Mouse (Mus musculus): ENCODE data around the gene Exoc4. TPM values are rescaled to one million over a fixed set of nuclear protein-coding genes. Genes with fewer than 3 reads are reported as not detected.

Exoc4 gene
- total and polyA plus RNA-seq, 2 experiments: 3.7 to 28.0 TPM

DNA sequence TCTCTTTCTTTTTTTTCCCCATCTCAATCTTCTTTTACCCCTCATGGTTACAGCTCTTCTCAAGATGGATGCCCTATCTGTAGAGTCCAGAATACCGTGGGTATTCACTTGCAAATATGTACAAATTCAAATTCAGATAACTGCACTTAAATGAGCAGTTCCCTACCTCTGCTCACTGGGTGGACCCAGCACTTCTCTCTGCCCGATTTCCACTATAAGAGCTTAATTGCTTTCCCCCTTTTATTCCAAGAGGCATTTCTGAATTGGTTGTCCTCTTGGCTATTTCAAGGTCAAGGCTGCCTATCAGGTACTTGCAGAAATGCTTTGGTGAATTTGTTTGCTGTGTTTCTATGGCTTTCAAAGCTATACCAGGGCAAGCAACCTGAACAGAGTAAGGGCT, 521.1 kb downstream of the Exoc4 start:
- Histone ChIP-seq H3K36me3 (ENCODE audit: control insufficient read depth, insufficient read depth, low read length) (no peaks in the 10 kb centered on the region), H3K4me1 (ENCODE audit: control insufficient read depth, insufficient read depth, low read length) (no peaks in the 10 kb centered on the region), H3K9ac (ENCODE audit: low read depth, low read length) (no peak overlapping the region), H3K79me2 (ENCODE audit: control insufficient read depth, insufficient read depth, low read length) (no peaks in the 10 kb centered on the region), H3K27ac (replicated peaks; ENCODE audit: insufficient read depth, low read depth, low read length) (no peak overlapping the region), H3K27me3 (ENCODE audit: control insufficient read depth, insufficient read depth, low read length) (no peaks in the 10 kb centered on the region), H3K4me3 (ENCODE audit: insufficient read depth, low read depth, low read length) (no peak overlapping the region)
- TF ChIP-seq POLR2A (IDR thresholded peaks at IDR 0.05; ENCODE audit: extremely low read depth, insufficient read depth, low read length) (no peak), CTCF (IDR thresholded peaks at IDR 0.05; ENCODE audit: low read depth, low read length) (no peak)
- WGBS: 86% methylated on average over 2 of the region's 2 CpGs
- no peak for DNase-seq (ENCODE audit: extremely low read depth, low read depth, low spot score)

DNA sequence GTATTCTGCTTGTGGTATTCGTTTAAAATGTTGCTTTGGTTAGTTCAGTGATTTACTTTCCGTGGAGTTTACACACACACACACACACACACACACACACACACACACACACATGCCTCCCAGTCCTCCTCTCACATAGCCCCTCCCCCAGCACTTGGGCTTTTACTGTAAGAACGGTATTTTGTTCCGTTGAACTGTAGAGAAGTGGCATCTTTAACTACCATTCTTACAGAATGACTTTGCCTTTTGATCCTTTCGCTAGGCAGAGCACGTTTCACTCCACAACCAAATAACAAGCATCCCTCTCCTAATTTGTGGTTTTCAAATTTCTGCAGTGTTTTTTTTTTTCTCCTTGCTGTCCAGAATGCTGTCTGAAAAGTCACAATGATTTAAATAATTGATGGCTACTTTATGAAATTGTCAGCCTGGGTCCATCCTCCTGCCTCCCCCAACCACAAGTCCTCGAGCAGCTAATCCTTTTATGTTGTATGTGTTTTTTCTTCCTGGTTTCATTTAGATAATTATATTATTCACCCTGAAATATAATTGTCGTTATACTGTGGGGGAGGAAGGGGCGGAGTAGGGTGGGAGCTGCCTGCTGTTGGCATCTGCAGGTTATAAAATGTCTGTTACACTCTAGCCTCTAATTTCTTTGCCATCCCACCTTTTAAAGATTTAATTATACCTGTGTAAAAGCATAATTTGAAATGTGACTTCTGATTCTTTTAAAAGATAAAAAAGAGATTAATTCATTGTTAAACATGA, 523.8 kb downstream of the Exoc4 start:
- H3K79me2 ChIP-seq (ENCODE audit: control insufficient read depth, insufficient read depth, low read length): no peaks in the 10 kb centered on the region
- no peaks in the 10 kb centered on the region for H3K27me3 ChIP-seq (ENCODE audit: control insufficient read depth, insufficient read depth, low read length)
- H3K9ac ChIP-seq (ENCODE audit: low read depth, low read length): no peak overlapping the region
- H3K36me3 ChIP-seq (ENCODE audit: control insufficient read depth, insufficient read depth, low read length): no peaks in the 10 kb centered on the region
- no peak for DNase-seq (ENCODE audit: extremely low read depth, low read depth, low spot score)
- no peak overlapping the region for H3K4me3 ChIP-seq (ENCODE audit: insufficient read depth, low read depth, low read length)
- 86% methylated on average over 9 of the region's 9 CpGs for WGBS
- TF ChIP-seq POLR2A (IDR thresholded peaks at IDR 0.05; ENCODE audit: extremely low read depth, insufficient read depth, low read length) (no peak), CTCF (IDR thresholded peaks at IDR 0.05; ENCODE audit: low read depth, low read length) (no peak)
- no peaks in the 10 kb centered on the region for H3K4me1 ChIP-seq (ENCODE audit: control insufficient read depth, insufficient read depth, low read length)
- H3K27ac ChIP-seq (replicated peaks; ENCODE audit: insufficient read depth, low read depth, low read length): no peak overlapping the region

DNA sequence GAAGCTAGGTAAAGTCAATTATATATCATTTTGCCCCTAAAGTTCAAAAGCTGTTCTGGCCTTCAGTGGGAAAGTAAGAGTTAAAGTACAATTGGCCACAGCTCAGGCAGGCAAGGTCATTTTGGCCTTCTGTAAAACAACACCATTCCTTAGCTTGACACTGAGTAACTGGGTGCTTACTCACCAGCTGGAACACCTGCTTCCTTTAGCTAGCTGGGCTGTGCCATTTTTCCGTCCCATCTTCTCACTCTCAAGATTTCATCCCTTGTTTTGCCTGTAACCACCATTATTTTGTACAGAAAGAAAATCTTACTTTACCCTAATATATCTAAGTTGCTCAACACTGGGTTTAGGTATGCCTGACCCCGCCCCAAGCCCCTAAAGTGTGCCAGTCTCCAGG, 543.7 kb downstream of the Exoc4 start:
- Histone ChIP-seq H3K27ac (replicated peaks; ENCODE audit: insufficient read depth, low read depth, low read length) (no peak overlapping the region), H3K9ac (ENCODE audit: low read depth, low read length) (no peak overlapping the region), H3K27me3 (ENCODE audit: control insufficient read depth, insufficient read depth, low read length) (no peaks in the 10 kb centered on the region), H3K4me3 (ENCODE audit: insufficient read depth, low read depth, low read length) (no peak overlapping the region), H3K36me3 (ENCODE audit: control insufficient read depth, insufficient read depth, low read length) (no peaks in the 10 kb centered on the region), H3K4me1 (ENCODE audit: control insufficient read depth, insufficient read depth, low read length) (no peaks in the 10 kb centered on the region), H3K79me2 (ENCODE audit: control insufficient read depth, insufficient read depth, low read length) (no peaks in the 10 kb centered on the region)
- DNase-seq (ENCODE audit: extremely low read depth, low read depth, low spot score): no peak
- 96% methylated on average over 2 of the region's 2 CpGs for WGBS
- TF ChIP-seq POLR2A (IDR thresholded peaks at IDR 0.05; ENCODE audit: extremely low read depth, insufficient read depth, low read length): no peak

DNA sequence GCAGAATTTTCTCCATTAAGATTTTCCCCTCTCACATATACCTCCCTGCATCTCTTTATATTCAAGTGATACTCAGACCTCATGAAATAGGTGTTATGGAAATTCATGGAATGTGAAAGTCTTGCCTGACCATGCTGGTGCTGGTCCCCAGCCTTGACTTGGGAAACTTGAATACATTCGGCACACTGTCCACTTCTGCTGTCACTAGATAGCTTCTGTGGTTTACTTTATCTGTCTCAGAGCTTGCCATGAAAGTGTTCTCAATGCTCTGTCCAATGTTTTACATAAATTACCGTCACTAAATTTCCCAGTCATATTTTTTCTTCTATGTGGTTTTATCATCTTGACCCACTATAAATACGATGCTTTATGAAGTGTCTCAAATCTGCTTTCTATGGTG, 552.4 kb downstream of the Exoc4 start:
- no peak for DNase-seq (ENCODE audit: extremely low read depth, low read depth, low spot score)
- TF ChIP-seq CTCF (IDR thresholded peaks at IDR 0.05; ENCODE audit: low read depth, low read length) (no peak), POLR2A (IDR thresholded peaks at IDR 0.05; ENCODE audit: extremely low read depth, insufficient read depth, low read length) (no peak)
- H3K4me3 ChIP-seq (ENCODE audit: insufficient read depth, low read depth, low read length): no peak overlapping the region
- no peaks in the 10 kb centered on the region for H3K79me2 ChIP-seq (ENCODE audit: control insufficient read depth, insufficient read depth, low read length)
- no peak overlapping the region for H3K27ac ChIP-seq (replicated peaks; ENCODE audit: insufficient read depth, low read depth, low read length)
- H3K36me3 ChIP-seq (ENCODE audit: control insufficient read depth, insufficient read depth, low read length): no peaks in the 10 kb centered on the region
- H3K4me1 ChIP-seq (ENCODE audit: control insufficient read depth, insufficient read depth, low read length): no peaks in the 10 kb centered on the region
- H3K27me3 ChIP-seq (ENCODE audit: control insufficient read depth, insufficient read depth, low read length): no peaks in the 10 kb centered on the region
- no peak overlapping the region for H3K9ac ChIP-seq (ENCODE audit: low read depth, low read length)
- 98% methylated on average over 3 of the region's 3 CpGs for WGBS

DNA sequence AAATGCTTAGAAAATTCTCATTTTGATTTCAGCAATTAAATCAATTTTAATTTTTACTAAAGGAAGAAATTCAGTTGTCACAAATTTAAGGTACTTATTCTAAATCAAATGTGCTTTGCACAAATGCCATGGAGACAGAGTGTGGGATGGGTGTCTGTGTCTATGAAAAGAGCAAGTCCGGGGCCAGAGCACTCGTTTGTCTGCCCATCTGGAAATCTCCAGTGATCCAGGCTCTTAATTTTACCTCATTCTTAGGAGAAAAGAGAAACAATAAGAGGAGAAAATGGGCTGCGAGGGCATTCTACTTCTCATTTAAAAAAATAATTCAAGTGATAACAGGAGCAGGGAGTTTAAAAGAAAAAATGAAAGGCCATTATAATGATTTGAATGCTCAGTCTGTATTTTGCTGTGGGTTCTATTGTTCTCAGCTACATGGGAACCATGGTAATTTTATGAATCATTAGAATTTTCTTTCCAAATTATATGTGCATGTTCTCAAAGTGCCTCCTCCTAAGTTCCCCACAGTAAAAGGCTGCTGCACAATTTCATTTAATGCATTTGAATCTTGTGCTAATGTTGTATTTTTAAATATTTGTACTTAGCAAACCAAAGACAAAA, 554.7 kb downstream of the Exoc4 start:
- H3K36me3 ChIP-seq (ENCODE audit: control insufficient read depth, insufficient read depth, low read length): no peaks in the 10 kb centered on the region
- 93% methylated on average over 3 of the region's 3 CpGs for WGBS
- no peaks in the 10 kb centered on the region for H3K27me3 ChIP-seq (ENCODE audit: control insufficient read depth, insufficient read depth, low read length)
- H3K27ac ChIP-seq (replicated peaks; ENCODE audit: insufficient read depth, low read depth, low read length): no peak overlapping the region
- no peaks in the 10 kb centered on the region for H3K79me2 ChIP-seq (ENCODE audit: control insufficient read depth, insufficient read depth, low read length)
- H3K4me3 ChIP-seq (ENCODE audit: insufficient read depth, low read depth, low read length): no peak overlapping the region
- TF ChIP-seq CTCF (IDR thresholded peaks at IDR 0.05; ENCODE audit: low read depth, low read length): no peak
- TF ChIP-seq POLR2A (IDR thresholded peaks at IDR 0.05; ENCODE audit: extremely low read depth, insufficient read depth, low read length): no peak
- H3K9ac ChIP-seq (ENCODE audit: low read depth, low read length): no peak overlapping the region
- DNase-seq (ENCODE audit: extremely low read depth, low read depth, low spot score): no peak
- no peaks in the 10 kb centered on the region for H3K4me1 ChIP-seq (ENCODE audit: control insufficient read depth, insufficient read depth, low read length)

DNA sequence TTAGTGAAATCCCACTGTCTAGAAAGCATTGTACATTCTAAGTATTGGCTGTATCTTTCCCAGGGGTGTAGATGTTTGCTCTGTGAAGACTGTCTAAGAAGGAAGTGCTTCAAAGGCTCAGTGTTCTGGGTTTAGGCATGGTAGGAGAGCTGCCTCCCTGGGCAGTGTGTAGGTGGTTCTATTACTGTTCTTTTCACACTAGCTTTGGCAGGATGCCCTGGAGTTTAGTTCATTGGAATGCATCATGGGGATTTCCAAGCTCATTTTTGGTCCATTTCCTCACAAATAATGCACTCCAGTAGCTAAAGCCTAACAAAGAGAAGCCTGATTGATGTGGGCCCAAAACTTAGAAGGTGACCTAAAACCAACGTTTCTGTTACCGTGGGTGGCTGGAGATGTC, 555.9 kb downstream of the Exoc4 start:
- no peaks in the 10 kb centered on the region for H3K36me3 ChIP-seq (ENCODE audit: control insufficient read depth, insufficient read depth, low read length)
- no peaks in the 10 kb centered on the region for H3K79me2 ChIP-seq (ENCODE audit: control insufficient read depth, insufficient read depth, low read length)
- TF ChIP-seq POLR2A (IDR thresholded peaks at IDR 0.05; ENCODE audit: extremely low read depth, insufficient read depth, low read length): no peak
- TF ChIP-seq CTCF (IDR thresholded peaks at IDR 0.05; ENCODE audit: low read depth, low read length): no peak
- DNase-seq (ENCODE audit: extremely low read depth, low read depth, low spot score): no peak
- H3K4me3 ChIP-seq (ENCODE audit: insufficient read depth, low read depth, low read length): no peak overlapping the region
- H3K9ac ChIP-seq (ENCODE audit: low read depth, low read length): no peak overlapping the region
- H3K4me1 ChIP-seq (ENCODE audit: control insufficient read depth, insufficient read depth, low read length): no peaks in the 10 kb centered on the region
- WGBS: 94% methylated on average over 2 of the region's 2 CpGs
- no peak overlapping the region for H3K27ac ChIP-seq (replicated peaks; ENCODE audit: insufficient read depth, low read depth, low read length)
- H3K27me3 ChIP-seq (ENCODE audit: control insufficient read depth, insufficient read depth, low read length): no peaks in the 10 kb centered on the region

Measured in liver, adult 2 months (tissue).